Mouse (Mus musculus) CH12F3 (cell line): Measurements from ENCODE around the gene Pmel.

ENCODE experiments used
- in situ Hi-C: fragments of 300-500 bp; cut with MboI; formaldehyde crosslinking; loops from 2 replicates; pipeline ENCODE4 v1.14.3; 2020; ENCODE audit warnings: low sequenced_read_pairs

Pmel gene

GRCm38 (mm10) chr10:128747646-128748251, 43.8 kb downstream of the Pmel start, which contains the start of gene Pym1:
Pym1 (plus strand) TSS chr10:128747889.
- in situ Hi-C loops = no loop called here

GRCm38 (mm10) chr10:128748252-128748864, 44.4 kb downstream of the Pmel start:
- in situ Hi-C loops = no loop called here
